Mouse (Mus musculus): ENCODE measurements around the gene Ctnnbip1. TPM values are rescaled to one million over a fixed set of nuclear protein-coding genes. Genes with fewer than 3 reads are reported as not detected.

The Ctnnbip1 gene
- 57.8 TPM for polyA plus RNA-seq (2012; fragmentation: generic; extraction: Trizol)
- long read RNA-seq, experiment 1, transcript Ctnnbip1-201 (5 exons, 2,674 nt): major isoform, 82 of 100 reads
- long read RNA-seq, experiment 1, partial matches to known transcripts: 4 of 100 reads
- long read RNA-seq, experiment 1, other reads (novel, unspliced or antisense): 14 of 100 reads
- long read RNA-seq, experiment 2, transcript Ctnnbip1-201 (5 exons, 2,674 nt): major isoform, 429 of 458 reads
- long read RNA-seq, experiment 2, partial matches to known transcripts: 4 of 458 reads
- long read RNA-seq, experiment 2, other reads (novel, unspliced or antisense): 25 of 458 reads

- Histone ChIP-seq H3K4me3 (ENCODE audit: insufficient read depth, poor library complexity, severe bottlenecking) (peak within 1 kb of the TSS; percentile 71), H3K79me3 (ENCODE audit: low read depth) (peaks cover 1% of the 10 kb centered on the region), H3K27me3 (ENCODE audit: control insufficient read depth, insufficient read depth, insufficient read length) (no peaks in the 10 kb centered on the region), H3K36me3 (ENCODE audit: control insufficient read depth, insufficient read depth) (no peaks in the 10 kb centered on the region), H3K79me2 (ENCODE audit: control insufficient read depth, insufficient read depth) (peaks cover 32% of the 10 kb centered on the region), H3ac (ENCODE audit: control insufficient read depth, insufficient read length, low read depth) (peak within 1 kb of the TSS; percentile 81)
- TF ChIP-seq FOSL1 (IDR thresholded peaks at IDR 0.05; ENCODE audit: insufficient read depth, low read length, poor library complexity, severe bottlenecking): no peak
- no peak for TF ChIP-seq MAX (IDR thresholded peaks at IDR 0.05)
- TF ChIP-seq MYOG (IDR thresholded peaks at IDR 0.05; ENCODE audit: control insufficient read depth, extremely low read depth, insufficient read length): no peak
Observed at GRCm38 (mm10) chr4:149517868-149518340, at the start of gene Ctnnbip1. Gene Ctnnbip1, plus strand, starts transcription at chr4:149518236.

GRCm38 (mm10) chr4:149469557-149469956 is 48.5 kb upstream of the Ctnnbip1 start:
- Histone ChIP-seq H3K79me2 (ENCODE audit: control insufficient read depth, insufficient read depth) (no peaks in the 10 kb centered on the region), H3K36me3 (ENCODE audit: control insufficient read depth, insufficient read depth) (peaks cover 21% of the 10 kb centered on the region), H3K27me3 (ENCODE audit: control insufficient read depth, insufficient read depth, insufficient read length) (no peaks in the 10 kb centered on the region), H3ac (ENCODE audit: control insufficient read depth, insufficient read length, low read depth) (no peak overlapping the region), H3K79me3 (ENCODE audit: low read depth) (no peaks in the 10 kb centered on the region), H3K4me3 (ENCODE audit: insufficient read depth, poor library complexity, severe bottlenecking) (no peak overlapping the region)
- TF ChIP-seq USF1 (IDR thresholded peaks at IDR 0.05; ENCODE audit: low read depth) (no peak), CEBPB (IDR thresholded peaks at IDR 0.05; ENCODE audit: low read depth) (no peak)

- Histone ChIP-seq H3K79me2 (ENCODE audit: control insufficient read depth, insufficient read depth) (no peaks in the 10 kb centered on the region), H3K79me3 (ENCODE audit: low read depth) (no peaks in the 10 kb centered on the region), H3K27me3 (ENCODE audit: control insufficient read depth, insufficient read depth, insufficient read length) (no peaks in the 10 kb centered on the region), H3K4me3 (ENCODE audit: insufficient read depth, poor library complexity, severe bottlenecking) (no peak overlapping the region), H3K36me3 (ENCODE audit: control insufficient read depth, insufficient read depth) (peaks cover 5% of the 10 kb centered on the region), H3ac (ENCODE audit: control insufficient read depth, insufficient read length, low read depth) (no peak overlapping the region)
- TF ChIP-seq CEBPB (IDR thresholded peaks at IDR 0.05; ENCODE audit: low read depth) (no peak), USF1 (IDR thresholded peaks at IDR 0.05; ENCODE audit: low read depth) (no peak), MAX (IDR thresholded peaks at IDR 0.05) (no peak), FOSL1 (IDR thresholded peaks at IDR 0.05; ENCODE audit: insufficient read depth, low read length, poor library complexity, severe bottlenecking) (no peak), CTCF (IDR thresholded peaks at IDR 0.05; ENCODE audit: control insufficient read depth, insufficient read depth, insufficient read length) (no peak), MYOG (IDR thresholded peaks at IDR 0.05; ENCODE audit: control insufficient read depth, extremely low read depth, insufficient read length) (no peak), MYOD1 (IDR thresholded peaks at IDR 0.05; ENCODE audit: control insufficient read depth, insufficient read length, low read depth) (no peak)
Observed at GRCm38 (mm10) chr4:149475096-149475495, 42.9 kb upstream of the Ctnnbip1 start.

- Histone ChIP-seq H3K27me3 (ENCODE audit: control insufficient read depth, insufficient read depth, insufficient read length) (no peaks in the 10 kb centered on the region), H3K36me3 (ENCODE audit: control insufficient read depth, insufficient read depth) (no peaks in the 10 kb centered on the region), H3ac (ENCODE audit: control insufficient read depth, insufficient read length, low read depth) (no peak within 1 kb of the TSS), H3K79me2 (ENCODE audit: control insufficient read depth, insufficient read depth) (no peaks in the 10 kb centered on the region), H3K4me3 (ENCODE audit: insufficient read depth, poor library complexity, severe bottlenecking) (no peak within 1 kb of the TSS), H3K79me3 (ENCODE audit: low read depth) (no peaks in the 10 kb centered on the region)
- TF ChIP-seq USF1 (IDR thresholded peaks at IDR 0.05; ENCODE audit: low read depth) (no peak), MAX (IDR thresholded peaks at IDR 0.05) (no peak), MYOG (IDR thresholded peaks at IDR 0.05; ENCODE audit: control insufficient read depth, extremely low read depth, insufficient read length) (no peak), FOSL1 (IDR thresholded peaks at IDR 0.05; ENCODE audit: insufficient read depth, low read length, poor library complexity, severe bottlenecking) (no peak), CEBPB (IDR thresholded peaks at IDR 0.05; ENCODE audit: low read depth) (no peak), MYOD1 (IDR thresholded peaks at IDR 0.05; ENCODE audit: control insufficient read depth, insufficient read length, low read depth) (no peak)
Observed at GRCm38 (mm10) chr4:149477078-149477477, 41.0 kb upstream of the Ctnnbip1 start, which contains the start of gene Tmem274. Gene Tmem274, plus strand, starts transcription at chr4:149477378.

- H3K79me2 ChIP-seq (ENCODE audit: control insufficient read depth, insufficient read depth): peaks cover 53% of the 10 kb centered on the region
- H3K79me3 ChIP-seq (ENCODE audit: low read depth): peaks cover 3% of the 10 kb centered on the region
- TF ChIP-seq MAX (IDR thresholded peaks at IDR 0.05) (no peak), MYOG (IDR thresholded peaks at IDR 0.05; ENCODE audit: control insufficient read depth, extremely low read depth, insufficient read length) (no peak), CTCF (IDR thresholded peaks at IDR 0.05; ENCODE audit: control insufficient read depth, insufficient read depth, insufficient read length) (no peak), CEBPB (IDR thresholded peaks at IDR 0.05; ENCODE audit: low read depth) (no peak), FOSL1 (IDR thresholded peaks at IDR 0.05; ENCODE audit: insufficient read depth, low read length, poor library complexity, severe bottlenecking) (no peak), USF1 (IDR thresholded peaks at IDR 0.05; ENCODE audit: low read depth) (no peak), MYOD1 (IDR thresholded peaks at IDR 0.05; ENCODE audit: control insufficient read depth, insufficient read length, low read depth) (no peak)
- H3K27me3 ChIP-seq (ENCODE audit: control insufficient read depth, insufficient read depth, insufficient read length): no peaks in the 10 kb centered on the region
- peak overlapping the region; percentile 86 for H3ac ChIP-seq (ENCODE audit: control insufficient read depth, insufficient read length, low read depth)
- H3K36me3 ChIP-seq (ENCODE audit: control insufficient read depth, insufficient read depth): peaks cover 18% of the 10 kb centered on the region
- H3K4me3 ChIP-seq (ENCODE audit: insufficient read depth, poor library complexity, severe bottlenecking): peak overlapping the region; percentile 91
Observed at GRCm38 (mm10) chr4:149484566-149484965, 33.5 kb upstream of the Ctnnbip1 start.

Data from C2C12 (cell line).